8 mouse cellular contexts compared by ENCODE assay signal in genomic region chr5:105918289-105918688, GRCm38 (mm10). TPM values are rescaled to one million over a fixed set of nuclear protein-coding genes. Genes with fewer than 3 reads are reported as not detected.
DNase-seq lines count a peak whose midpoint lies in the region; ATAC-seq and TF ChIP-seq lines count a peak whose summit lies in the region.

No protein-coding gene starts in this region.

- 85% methylated on average over 6 of the region's 6 CpGs for WGBS in lung, adult 2 months
- WGBS in small intestine, adult 2 months = 87% methylated on average over 6 of the region's 6 CpGs

- no peak for TF ChIP-seq POLR2A in lung, adult 2 months (IDR thresholded peaks at IDR 0.05; ENCODE audit: borderline replicate concordance, extremely low read depth, low read depth, low read length)
- TF ChIP-seq POLR2A in small intestine, adult 2 months (IDR thresholded peaks at IDR 0.05; ENCODE audit: low read depth, low read length) = no peak

- TF ChIP-seq CTCF in lung, adult 2 months (IDR thresholded peaks at IDR 0.05; ENCODE audit: insufficient read depth, low read length) = peak; percentile 51
- peak; percentile 63; the same call in 1 of the 2 replicates for TF ChIP-seq CTCF in small intestine, adult 2 months (IDR thresholded peaks at IDR 0.05; ENCODE audit: extremely low read depth, insufficient read length, insufficient replicate concordance, low read depth, low read length)

- H3K27me3 ChIP-seq in small intestine, adult 2 months (ENCODE audit: control insufficient read depth, insufficient read depth, low read length) = no peaks in the 10 kb centered on the region

- ATAC-seq in CD4-positive, CD25-positive, alpha-beta regulatory T cell, adult 4 months = no peak

- peaks cover 22% of the 10 kb centered on the region for H3K36me3 ChIP-seq in small intestine, adult 2 months (ENCODE audit: control insufficient read depth, insufficient read depth, low read length)

- no peak overlapping the region for H3K4me3 ChIP-seq in lung, adult 2 months (replicated peaks; ENCODE audit: extremely low read depth, low read depth, low read length)
- H3K4me3 ChIP-seq in small intestine, adult 2 months (ENCODE audit: low read depth, low read length) = no peak overlapping the region

- no peaks in the 10 kb centered on the region for H3K4me1 ChIP-seq in lung, adult 2 months (ENCODE audit: control insufficient read depth, insufficient read depth, low read length)
- no peaks in the 10 kb centered on the region for H3K4me1 ChIP-seq in small intestine, adult 2 months (ENCODE audit: control insufficient read depth, insufficient read depth, insufficient read length, low read length)

- DNase-seq in CD4-positive, CD25-positive, alpha-beta regulatory T cell, adult 2 months (ENCODE audit: low read depth, low spot score) = peak; percentile 58
- DNase-seq in lung, adult 2 months = no peak
- no peak for DNase-seq in lung, adult 18-20 months
- peak; percentile 20 for DNase-seq in c-Kit-positive CD71-positive TER-119-negative erythroid progenitor cells, embryonic 14.5 days (ENCODE audit: low read depth)
- no peak for DNase-seq in yolk sac, embryonic 10.5 days (ENCODE audit: low spot score)
- no peak for DNase-seq in cerebellum, adult 8-10 months

- no peak overlapping the region for H3K27ac ChIP-seq in small intestine, adult 2 months (ENCODE audit: insufficient read depth, low read depth, low read length)

RNA-seq across cellular contexts. Expression of gene Zfp326, which starts 41.9 kb away (rescaled TPM):
- 10 to 100 TPM; 12.9 to 19.7 TPM for polyA plus RNA-seq in CD4-positive, CD25-positive, alpha-beta regulatory T cell, adult 4 months (2017; shearing (Covaris generic))
- polyA plus RNA-seq in lung, adult 2 months (2012; rRNA removed) = 11.7 and 14.6 TPM in 2 replicates
- 2.3 and 6.6 TPM in 2 replicates for polyA plus RNA-seq in small intestine, adult 2 months (2012; rRNA removed)

Comparison
In these comparisons a context has a peak if more than half of its experiments do, and no peak if none do; other contexts are left out.
1. DNase-seq: peak in CD4-positive, CD25-positive, alpha-beta regulatory T cell, adult 2 months (single experiment) and c-Kit-positive CD71-positive TER-119-negative erythroid progenitor cells, embryonic 14.5 days (single experiment); none in lung, adult 2 months (single experiment), lung, adult 18-20 months (0 of 2), yolk sac, embryonic 10.5 days (single experiment) and cerebellum, adult 8-10 months (single experiment).